Mouse (Mus musculus) CH12.LX (cell line): Measurements from ENCODE around the gene Gbp10. TPM values are rescaled to one million over a fixed set of nuclear protein-coding genes. Genes with fewer than 3 reads are reported as not detected.
"Not testable (repeated sequence)": the region's sequence is repeated elsewhere in the genome, so short reads cannot be mapped to it uniquely, and the experiment has no call there.

Experiments
- DNase-seq: peaks from one replicate; pipeline ENCODE4 v3.0.0-alpha.2; 2013; ENCODE audit errors: extremely low read depth
- H3K27ac ChIP-seq: 2 replicates; pipeline ENCODE4 v1.5.1; 2012; ENCODE audit warnings: low read depth, mild to moderate bottlenecking, control low read depth, moderate library complexity; ENCODE audit not compliant: insufficient read depth
- H3K27me3 ChIP-seq: replicated peaks from 2 replicates; pipeline ENCODE3; 2012; ENCODE audit warnings: inconsistent platforms
- H3K36me3 ChIP-seq, 2 experiments: replicated peaks in 1 of 2; 2 replicates each; pipeline versions ENCODE3 to v1.6.1; 2012; ENCODE audit warnings: inconsistent platforms in 1 of 2, low read length in 1 of 2, mild to moderate bottlenecking in 1 of 2, mixed read lengths in 1 of 2, moderate library complexity in 1 of 2; ENCODE audit not compliant: control insufficient read depth in 1 of 2, insufficient read depth in 1 of 2
- H3K4me1 ChIP-seq, 2 experiments: 2 replicates each; pipeline ENCODE4 v1.6.1; 2012; ENCODE audit warnings: inconsistent platforms in 1 of 2, moderate library complexity in 1 of 2; ENCODE audit not compliant: insufficient read depth in 2 of 2, control insufficient read depth in 1 of 2
- H3K4me2 ChIP-seq: 2 replicates; pipeline ENCODE4 v1.6.1; 2012; ENCODE audit warnings: low read depth, mild to moderate bottlenecking, control low read depth; ENCODE audit not compliant: poor library complexity, insufficient read depth, severe bottlenecking
- H3K4me3 ChIP-seq, 3 experiments: fragments of 150-350 bp in 1 of 3; sonication (generic) in 1 of 3; replicated peaks in 1 of 3; 2 replicates each; pipeline versions ENCODE3 to v1.5.1; 2011 to 2012; ENCODE audit warnings: low read depth in 2 of 3, low read length in 2 of 3, mild to moderate bottlenecking in 2 of 3, moderate library complexity in 2 of 3, control low read depth in 1 of 3, improper control_type of control experiment in 1 of 3, inconsistent platforms in 1 of 3, mixed read lengths in 1 of 3; ENCODE audit not compliant: poor library complexity in 1 of 3
- H3K79me2 ChIP-seq: replicated peaks from 2 replicates; pipeline ENCODE4 v1.6.1; 2012; ENCODE audit warnings: mild to moderate bottlenecking, moderate library complexity; ENCODE audit not compliant: control insufficient read depth, poor library complexity, insufficient read depth, severe bottlenecking; ENCODE audit errors: extremely low read depth
- H3K9ac ChIP-seq: 2 replicates; pipeline ENCODE4 v1.6.1; 2012; ENCODE audit warnings: low read depth, mild to moderate bottlenecking, control low read depth, moderate library complexity; ENCODE audit not compliant: insufficient read depth
- H3K9me3 ChIP-seq: replicated peaks from 2 replicates; pipeline ENCODE3; 2012; ENCODE audit warnings: low read length, inconsistent platforms, mixed read lengths
- BHLHE40 ChIP-seq: IDR thresholded peaks from 2 replicates; pipeline ENCODE4 v1.6.1; 2011; ENCODE audit warnings: mild to moderate bottlenecking, low read depth, low read length, improper control_type of control experiment
- CHD2 ChIP-seq: IDR thresholded peaks from 2 replicates; pipeline ENCODE4 v1.6.1; 2011; ENCODE audit warnings: low read length, improper control_type of control experiment
- CTCF ChIP-seq, 2 experiments: IDR thresholded peaks in 1 of 2; conservative IDR thresholded peaks in 1 of 2; 2 replicates each; pipeline ENCODE4 v1.5.1; 2011 to 2012; ENCODE audit warnings: low read depth in 2 of 2, low read length in 2 of 2, improper control_type of control experiment in 1 of 2, inconsistent platforms in 1 of 2, mild to moderate bottlenecking in 1 of 2, moderate library complexity in 1 of 2
- E2F4 ChIP-seq: IDR thresholded peaks from 2 replicates; pipeline ENCODE4 v1.6.1; 2011; ENCODE audit warnings: low read depth, low read length, improper control_type of control experiment; ENCODE audit not compliant: insufficient replicate concordance
- ELF1 ChIP-seq: IDR thresholded peaks from 2 replicates; pipeline ENCODE4 v1.6.1; 2014; ENCODE audit warnings: low read depth, mild to moderate bottlenecking, inconsistent platforms, low read length, improper control_type of control experiment
- ETS1 ChIP-seq: conservative IDR thresholded peaks from 2 replicates; pipeline ENCODE4 v1.6.1; 2012; ENCODE audit warnings: low read depth, mild to moderate bottlenecking, inconsistent platforms, low read length, improper control_type of control experiment, moderate library complexity
- GABPA ChIP-seq: IDR thresholded peaks from 2 replicates; pipeline ENCODE4 v1.6.1; 2012; ENCODE audit warnings: low read depth, low read length, improper control_type of control experiment, inconsistent platforms; ENCODE audit not compliant: insufficient replicate concordance
- HCFC1 ChIP-seq: IDR thresholded peaks from 2 replicates; pipeline ENCODE4 v1.6.1; 2012; ENCODE audit warnings: low read depth, mild to moderate bottlenecking, inconsistent platforms, low read length, improper control_type of control experiment
- IRF4 ChIP-seq: IDR thresholded peaks from 2 replicates; pipeline ENCODE4 v1.6.1; 2014; ENCODE audit warnings: low read depth, mild to moderate bottlenecking, inconsistent platforms, low read length, improper control_type of control experiment
- JUND ChIP-seq: conservative IDR thresholded peaks from 2 replicates; pipeline ENCODE4 v1.6.1; 2011; ENCODE audit warnings: low read depth, low read length, improper control_type of control experiment
- KAT2A ChIP-seq: IDR thresholded peaks from 2 replicates; pipeline ENCODE4 v1.6.1; 2012; ENCODE audit warnings: low read length, improper control_type of control experiment, inconsistent platforms; ENCODE audit not compliant: insufficient replicate concordance
- MAFK ChIP-seq: IDR thresholded peaks from 2 replicates; pipeline ENCODE4 v1.6.1; 2011; ENCODE audit warnings: low read length, improper control_type of control experiment; ENCODE audit not compliant: insufficient replicate concordance
- MAZ ChIP-seq: IDR thresholded peaks from 2 replicates; pipeline ENCODE4 v1.6.1; 2012; ENCODE audit warnings: low read depth, mild to moderate bottlenecking, inconsistent platforms, low read length, improper control_type of control experiment, moderate library complexity
- MEF2A ChIP-seq: IDR thresholded peaks from 2 replicates; pipeline ENCODE4 v1.6.1; 2014; ENCODE audit warnings: low read depth, mild to moderate bottlenecking, inconsistent platforms, low read length, improper control_type of control experiment, borderline replicate concordance
- NELFE ChIP-seq: IDR thresholded peaks from 2 replicates; pipeline ENCODE4 v1.6.1; 2011; ENCODE audit warnings: low read depth, low read length, improper control_type of control experiment
- NRF1 ChIP-seq: IDR thresholded peaks from 2 replicates; pipeline ENCODE4 v1.6.1; 2014; ENCODE audit warnings: low read depth, mild to moderate bottlenecking, inconsistent platforms, low read length, improper control_type of control experiment, moderate library complexity
- RAD21 ChIP-seq: IDR thresholded peaks from 2 replicates; pipeline ENCODE4 v1.6.1; 2011; ENCODE audit warnings: low read depth, mild to moderate bottlenecking, low read length, improper control_type of control experiment, moderate library complexity
- RCOR1 ChIP-seq: conservative IDR thresholded peaks from 2 replicates; pipeline ENCODE4 v1.6.1; 2012; ENCODE audit warnings: low read depth, mild to moderate bottlenecking, inconsistent platforms, low read length, improper control_type of control experiment
- SMC3 ChIP-seq: IDR thresholded peaks from 2 replicates; pipeline ENCODE4 v1.6.1; 2011; ENCODE audit warnings: low read depth, low read length, improper control_type of control experiment
- TCF12 ChIP-seq: IDR thresholded peaks from 2 replicates; pipeline ENCODE4 v1.6.1; 2014; ENCODE audit warnings: low read depth, mild to moderate bottlenecking, inconsistent platforms, low read length, improper control_type of control experiment
- UBTF ChIP-seq: IDR thresholded peaks from 2 replicates; pipeline ENCODE4 v1.6.1; 2012; ENCODE audit warnings: low read depth, mild to moderate bottlenecking, inconsistent platforms, low read length, improper control_type of control experiment, moderate library complexity
- USF2 ChIP-seq: conservative IDR thresholded peaks from 2 replicates; pipeline ENCODE4 v1.6.1; 2011; ENCODE audit warnings: low read depth, low read length, improper control_type of control experiment
- ZC3H11A ChIP-seq: IDR thresholded peaks from 2 replicates; pipeline ENCODE4 v1.6.1; 2012; ENCODE audit warnings: low read depth, mild to moderate bottlenecking, inconsistent platforms, low read length, improper control_type of control experiment
- ZKSCAN1 ChIP-seq: IDR thresholded peaks from 2 replicates; pipeline ENCODE4 v1.6.1; 2012; ENCODE audit warnings: low read depth, inconsistent platforms, low read length, improper control_type of control experiment, borderline replicate concordance
- ZNF384 ChIP-seq: IDR thresholded peaks from 2 replicates; pipeline ENCODE4 v1.6.1; 2012; ENCODE audit warnings: low read depth, low read length, improper control_type of control experiment, inconsistent platforms
- dilution Hi-C: fragments of 300-500 bp; cut with MboI; formaldehyde crosslinking; loops from 2 replicates; pipeline ENCODE4 v1.14.3; 2020; ENCODE audit warnings: low sequenced_read_pairs; ENCODE audit not compliant: extremely low pct_unique_long_range_greater_than_20kb, extremely low pct_ligation_motif_present
- in situ Hi-C: fragments of 300-500 bp; cut with MboI; formaldehyde crosslinking; loops from 3 replicates; pipeline ENCODE4 v1.14.3; 2019; ENCODE audit warnings: low sequenced_read_pairs, low pct_ligation_motif_present, low pct_unique_long_range_greater_than_20kb, mixed read lengths
- polyA plus RNA-seq: library from polyadenylated mRNA; unstranded; fragments of >175 nt; gene quantifications from 2 replicates; pipeline ENCODE4 v1.2.1, GENCODE M21; 2012; ENCODE audit warnings: low read depth; ENCODE audit not compliant: insufficient read length
- total RNA-seq, 2 experiments: library from RNA; depleted of rRNA; stranded (reverse); fragments of 300-350 nt in 1 of 2; fragments of >200 nt in 1 of 2; gene quantifications; 2 replicates each; pipeline ENCODE4 v1.2.3; 2012 to 2014

Gene Gbp10
- total RNA-seq (2012; rRNA removed) (0.13 and 0.38 TPM in 2 replicates), total RNA-seq (2014; rRNA removed) (0.47 and 0.70 TPM in 2 replicates), polyA plus RNA-seq (0.38 TPM in 1 of 2 replicates, not detected in the other)

DNA sequence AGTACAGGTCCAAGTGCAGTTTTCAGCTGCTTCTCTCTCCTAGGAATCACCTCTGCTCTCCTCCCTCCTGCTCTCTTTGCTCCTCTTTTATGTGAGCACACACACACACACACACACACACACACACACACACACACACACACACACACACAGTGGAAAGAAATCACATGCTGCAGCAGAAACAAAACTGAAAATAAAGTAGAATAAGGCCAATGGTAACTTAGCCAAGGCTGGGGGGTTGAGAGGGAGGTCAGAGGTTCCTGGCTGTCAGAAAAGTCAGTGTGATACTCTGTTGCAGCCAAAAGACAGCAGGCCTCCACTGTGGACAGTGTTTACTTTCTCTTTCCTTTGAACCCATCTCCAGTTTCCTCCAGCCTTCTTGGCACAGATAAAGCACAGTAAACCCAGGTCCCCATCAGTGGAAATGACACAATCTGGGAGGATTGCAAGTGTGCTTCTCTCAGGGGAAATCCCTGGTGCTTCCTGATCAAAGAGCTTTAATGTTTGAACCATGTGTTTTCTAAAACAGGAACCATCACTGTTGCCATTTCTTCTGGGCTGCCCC lies at the start of gene Gbp10:
Gene Gbp10 (minus strand): TSS at position 51 of the 565 bp plus-strand sequence.
- Histone ChIP-seq H3K4me2 (peak within 1 kb of the TSS; percentile 50), H3K4me1 (peaks cover 4 to 29% of the 10 kb centered on the region in 2 experiments; a peak in 2 of 4 replicates)
- in situ Hi-C loops, H3K36me3 ChIP-seq, H3K27ac ChIP-seq, dilution Hi-C loops, H3K9ac ChIP-seq, H3K9me3 ChIP-seq, H3K27me3 ChIP-seq, H3K79me2 ChIP-seq, H3K4me3 ChIP-seq: not testable (repeated sequence)
- peak; percentile 27 for DNase-seq
- TF ChIP-seq ELF1, result 0 out of 2 replicates have a peak, but pooled peaks have one; percentile 12
- TF ChIP-seq BHLHE40, result peak; percentile 42; the same call in 1 of the 2 replicates

DNA sequence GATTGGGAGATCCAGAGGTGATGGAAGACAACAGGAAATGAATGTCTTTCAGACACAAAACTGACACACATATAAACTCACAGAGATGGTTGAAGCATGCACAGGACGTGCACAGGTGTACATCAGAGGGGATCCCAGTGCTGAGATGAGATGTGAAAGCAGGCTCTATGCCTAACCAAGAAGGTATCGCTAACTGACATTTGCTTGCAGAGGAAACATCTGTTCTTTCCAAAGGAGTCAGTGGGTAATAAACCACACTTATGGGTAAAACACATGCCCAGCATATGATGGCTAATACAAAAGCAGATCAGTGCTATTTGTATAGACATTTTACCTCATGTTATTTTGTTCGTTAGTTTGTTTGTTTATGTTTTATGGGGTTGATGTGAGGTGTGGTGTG lies 21.3 kb upstream of the Gbp10 start:
- H3K27me3 ChIP-seq, DNase-seq, H3K9me3 ChIP-seq, H3K36me3 ChIP-seq, H3K27ac ChIP-seq, H3K4me2 ChIP-seq, H3K9ac ChIP-seq, dilution Hi-C loops, H3K79me2 ChIP-seq, in situ Hi-C loops, H3K4me1 ChIP-seq, H3K4me3 ChIP-seq: not testable (repeated sequence)

DNA sequence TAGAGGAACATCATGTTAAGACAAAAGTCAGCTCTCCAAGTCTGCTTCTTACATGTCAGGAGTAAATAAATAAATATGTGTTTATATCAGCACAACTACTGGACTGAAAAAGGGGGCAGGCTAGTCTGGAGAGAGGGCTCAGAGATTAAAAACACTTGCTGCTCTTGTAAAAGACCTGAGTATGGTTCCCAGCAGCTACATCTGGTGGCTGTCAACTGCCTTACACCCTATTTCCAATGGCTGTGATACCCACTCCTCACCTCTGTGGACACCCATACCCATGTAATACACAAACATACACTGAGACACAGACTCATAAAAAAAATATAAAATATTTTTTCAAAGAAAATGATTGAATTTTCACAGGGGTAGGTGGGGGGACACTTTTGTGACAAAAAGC lies 13.2 kb upstream of the Gbp10 start:
- H3K79me2 ChIP-seq, result no peaks in the 10 kb centered on the region
- H3K9ac ChIP-seq, result no peak overlapping the region
- in situ Hi-C loops (no loop called here), dilution Hi-C loops (no loop called here)
- no peaks in the 10 kb centered on the region for H3K27me3 ChIP-seq
- H3K27ac ChIP-seq, result no peak overlapping the region
- H3K4me2 ChIP-seq, result no peak overlapping the region
- DNase-seq, result no peak
- H3K36me3 ChIP-seq, result no peaks in the 10 kb centered on the region
- no peaks in the 10 kb centered on the region for H3K4me1 ChIP-seq
- no peaks in the 10 kb centered on the region for H3K9me3 ChIP-seq
- no peak overlapping the region for H3K4me3 ChIP-seq
- TF ChIP-seq ZC3H11A (no peak), UBTF (no peak), TCF12 (no peak), E2F4 (no peak), IRF4 (no peak), RAD21 (peak; percentile 39), MEF2A (no peak), NRF1 (no peak), ETS1 (no peak), RCOR1 (no peak), HCFC1 (no peak), CHD2 (no peak), MAFK (no peak), ELF1 (no peak), GABPA (no peak), KAT2A (no peak), ZNF384 (no peak), JUND (no peak), USF2 (no peak), CTCF (conservative IDR thresholded peaks at IDR 0.05 in 1 of 2, IDR thresholded peaks at IDR 0.05 in 1 of 2; ENCODE audit: low read depth in 2 of 2, low read length in 2 of 2) (peak in 1 of 2 experiments; percentile 53; a peak in 2 of 4 replicates), MAZ (no peak), ZKSCAN1 (no peak), SMC3 (peak; percentile 53), NELFE (no peak)
